Mouse (Mus musculus): ENCODE measurements around the gene Adarb2.
A peak's percentile ranks its signal among the peaks of the same experiment; 100 is the strongest.

Adarb2 gene

GRCm38 (mm10) chr13:8698451-8698850 lies 495.8 kb downstream of the Adarb2 start:
- DNase-seq: no peak

GRCm38 (mm10) chr13:8699831-8700230 lies 497.2 kb downstream of the Adarb2 start:
- DNase-seq: no peak

- no peak for DNase-seq
These were observed 498.3 kb downstream of the Adarb2 start for GRCm38 (mm10) chr13:8700981-8701380.

- DNase-seq: no peak
These were observed 502.6 kb downstream of the Adarb2 start for GRCm38 (mm10) chr13:8705296-8705695.

- no peak for DNase-seq
These were observed 510.7 kb downstream of the Adarb2 start for GRCm38 (mm10) chr13:8713377-8713776.

GRCm38 (mm10) chr13:8729972-8730645 lies 527.4 kb downstream of the Adarb2 start:
- no peak for DNase-seq

- no peak for DNase-seq
These were observed 534.6 kb downstream of the Adarb2 start for GRCm38 (mm10) chr13:8737139-8737865.

GRCm38 (mm10) chr13:8742792-8743191 lies 540.1 kb downstream of the Adarb2 start:
- no peak for DNase-seq

GRCm38 (mm10) chr13:8744565-8744964 lies 541.9 kb downstream of the Adarb2 start:
- DNase-seq: peak; percentile 51

GRCm38 (mm10) chr13:8745596-8745995 lies 542.9 kb downstream of the Adarb2 start:
- no peak for DNase-seq

- no peak for DNase-seq
These were observed 546.8 kb downstream of the Adarb2 start for GRCm38 (mm10) chr13:8749451-8749850.

GRCm38 (mm10) chr13:8760940-8761339 lies 558.3 kb downstream of the Adarb2 start:
- peak; percentile 5 for DNase-seq

GRCm38 (mm10) chr13:8769654-8770227 lies 567.1 kb downstream of the Adarb2 start:
- no peak for DNase-seq

GRCm38 (mm10) chr13:8770616-8771015 lies 568.0 kb downstream of the Adarb2 start:
- no peak for DNase-seq

- DNase-seq: peak; percentile 72
These were observed 577.8 kb downstream of the Adarb2 start for GRCm38 (mm10) chr13:8780441-8780840.

- DNase-seq: no peak
These were observed 580.0 kb downstream of the Adarb2 start for GRCm38 (mm10) chr13:8782636-8783035.

- DNase-seq: no peak
These were observed 581.1 kb downstream of the Adarb2 start for GRCm38 (mm10) chr13:8783686-8784307.

- no peak for DNase-seq
These were observed 581.8 kb downstream of the Adarb2 start for GRCm38 (mm10) chr13:8784308-8785061.

- DNase-seq: peak; percentile 51
These were observed 582.5 kb downstream of the Adarb2 start for GRCm38 (mm10) chr13:8785185-8785584.

GRCm38 (mm10) chr13:8793217-8793616 lies 590.6 kb downstream of the Adarb2 start:
- no peak for DNase-seq

- DNase-seq: no peak
These were observed 597.9 kb downstream of the Adarb2 start for GRCm38 (mm10) chr13:8800576-8800975.

- no peak for DNase-seq
These were observed 603.3 kb downstream of the Adarb2 start for GRCm38 (mm10) chr13:8805931-8806330.
